Mouse (Mus musculus) liver, adult 2 months (tissue): Measurements from ENCODE around the gene Med23.

ENCODE experiments used
- CTCF ChIP-seq: fragments of 200-500 bp; IDR thresholded peaks from 2 replicates; pipeline ENCODE4 v1.5.1; 2011; ENCODE audit warnings: low read depth, low read length, control low read depth
- POLR2A ChIP-seq: fragments of 200-500 bp; IDR thresholded peaks from 2 replicates; pipeline ENCODE4 v1.6.1; 2011; ENCODE audit warnings: low read length, control low read depth; ENCODE audit not compliant: insufficient read depth; ENCODE audit errors: extremely low read depth

GRCm38 (mm10) chr10:24922977-24923376 is 53.2 kb downstream of the Med23 start:
- no peak for TF ChIP-seq CTCF
- TF ChIP-seq POLR2A = no peak
